Mouse (Mus musculus) limb, embryonic 11.5 days (tissue): ENCODE measurements at regions not wholly inside any gene's neighbourhood (a gene's known extent, or its start where the extent isn't known, plus 50 kb on each side); places are given as distances from the start of the nearest gene placed in this dataset.

Experiments
- ATAC-seq: fragments of 200-750 bp; cut with Nextera tagmentation; 2 replicates; pipeline ENCODE4 v1.8.0; 2017; ENCODE audit warnings: low read depth; ENCODE audit not compliant: insufficient number of reproducible peaks, low FRiP score, low TSS enrichment
- DNase-seq: peaks from one replicate; pipeline ENCODE4 v3.0.0-alpha.2; 2015; ENCODE audit warnings: low spot score
- H3K27ac ChIP-seq: fragments of 300-500 bp; sonication (generic); replicated peaks from 2 replicates; pipeline ENCODE4 v1.5.1; 2014; ENCODE audit warnings: low read depth, mild to moderate bottlenecking, low read length
- H3K27me3 ChIP-seq: fragments of 300-500 bp; sonication (generic); 2 replicates; pipeline ENCODE4 v1.6.1; 2014; ENCODE audit warnings: mild to moderate bottlenecking, low read length, mixed read lengths; ENCODE audit not compliant: control insufficient read depth, insufficient read depth
- H3K36me3 ChIP-seq: fragments of 300-500 bp; sonication (generic); 2 replicates; pipeline ENCODE4 v1.6.1; 2014; ENCODE audit warnings: mild to moderate bottlenecking, low read length, moderate library complexity, mixed read lengths; ENCODE audit not compliant: control insufficient read depth, insufficient read depth
- H3K4me1 ChIP-seq: fragments of 300-500 bp; sonication (generic); 2 replicates; pipeline ENCODE4 v1.6.1; 2014; ENCODE audit warnings: low read length, mixed read lengths; ENCODE audit not compliant: control insufficient read depth, insufficient read depth
- H3K4me2 ChIP-seq: fragments of 300-500 bp; sonication (generic); 2 replicates; pipeline ENCODE4 v1.6.1; 2014; ENCODE audit warnings: low read depth, mild to moderate bottlenecking, moderate library complexity; ENCODE audit not compliant: severe bottlenecking
- H3K4me3 ChIP-seq: fragments of 300-500 bp; sonication (generic); 2 replicates; pipeline ENCODE4 v1.5.1; 2014; ENCODE audit warnings: low read depth, low read length
- H3K9ac ChIP-seq: fragments of 300-500 bp; sonication (generic); 2 replicates; pipeline ENCODE4 v1.6.1; 2014; ENCODE audit warnings: mild to moderate bottlenecking, low read length
- H3K9me3 ChIP-seq: fragments of 300-500 bp; sonication (generic); 2 replicates; pipeline ENCODE4 v1.6.1; 2016; ENCODE audit warnings: low read length; ENCODE audit not compliant: control insufficient read depth
- WGBS: fragments of 180-500 bp; shearing (Covaris S2); extraction: QIAGEN DNeasy Blood & Tissue Kit; methylation state at CpG from one replicate; pipeline ENCODE4 v1.1.7; 2014; 5-methylcytosine and 5-hydroxymethylcytosine counted together

DNA sequence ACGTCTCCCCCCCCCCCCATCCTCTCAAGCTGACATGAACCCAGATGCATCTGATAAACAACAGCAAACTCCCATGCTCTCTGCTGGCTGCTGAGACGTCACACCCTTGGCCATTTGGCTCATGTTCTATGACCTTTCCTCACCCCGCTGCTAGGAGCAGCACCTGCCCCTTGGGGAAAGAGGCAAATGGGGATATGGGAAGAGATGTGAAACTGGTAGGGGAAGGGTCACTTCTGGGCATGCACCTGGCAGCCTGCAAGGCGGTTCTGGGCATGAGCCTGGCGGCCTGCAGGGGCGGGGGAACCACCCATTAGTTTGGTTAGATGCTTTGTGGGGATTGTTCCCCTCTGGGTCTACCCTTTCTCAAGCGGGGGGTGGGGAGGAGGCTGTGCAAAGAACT lies 187.9 kb upstream of the Zfp618 start:
- H3K4me1 ChIP-seq = peaks cover 3% of the 10 kb centered on the region; the same call in 1 of the 2 replicates
- H3K4me2 ChIP-seq = no peak overlapping the region
- ATAC-seq (no peak), DNase-seq (no peak)
- H3K27me3 ChIP-seq = 0 out of 2 replicates have a peak, but pooled peaks cover 3% of the 10 kb centered on the region
- WGBS = 54% methylated on average over 7 of the region's 7 CpGs
- H3K9me3 ChIP-seq = no peaks in the 10 kb centered on the region
- no peak overlapping the region for H3K4me3 ChIP-seq
- no peak overlapping the region for H3K27ac ChIP-seq
- no peak overlapping the region for H3K9ac ChIP-seq
- no peaks in the 10 kb centered on the region for H3K36me3 ChIP-seq

DNA sequence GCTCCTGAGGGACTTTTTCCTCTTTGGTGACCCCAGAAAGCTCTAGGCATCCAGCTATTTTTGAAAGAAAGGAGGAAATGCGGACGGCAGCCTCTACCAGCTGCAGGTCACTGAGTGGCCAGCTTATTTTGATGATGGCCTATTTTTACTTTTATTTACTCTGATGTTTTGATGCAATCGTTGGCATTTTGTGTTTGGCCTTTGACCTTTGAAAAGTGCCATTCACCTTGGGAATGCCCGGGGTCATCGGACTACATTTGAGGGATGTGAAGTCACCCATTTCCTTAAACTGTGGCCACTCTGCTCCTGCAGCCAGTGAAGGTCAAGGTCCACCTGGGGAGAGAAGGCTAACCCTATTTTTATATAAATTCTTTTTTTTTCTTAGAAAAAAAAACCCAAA lies 186.8 kb upstream of the Zfp618 start:
- ATAC-seq (no peak), DNase-seq (no peak)
- Histone ChIP-seq H3K27me3 (0 out of 2 replicates have a peak, but pooled peaks cover 3% of the 10 kb centered on the region), H3K4me1 (peaks cover 3% of the 10 kb centered on the region; the same call in 1 of the 2 replicates), H3K27ac (no peak overlapping the region), H3K9ac (no peak overlapping the region), H3K4me2 (no peak overlapping the region), H3K9me3 (no peaks in the 10 kb centered on the region), H3K4me3 (no peak overlapping the region), H3K36me3 (no peaks in the 10 kb centered on the region)
- 85% methylated on average over 5 of the region's 5 CpGs for WGBS

GRCm38 (mm10) chr4:62780409-62780808 lies 185.0 kb upstream of the Zfp618 start:
- DNase-seq (peak; percentile 98), ATAC-seq (peak; percentile 77; the same call in 1 of the 2 replicates)
- Histone ChIP-seq H3K27me3 (0 out of 2 replicates have a peak, but pooled peaks cover 3% of the 10 kb centered on the region), H3K4me3 (peak overlapping the region; percentile 21), H3K4me1 (peaks cover 3% of the 10 kb centered on the region; the same call in 1 of the 2 replicates), H3K27ac (no peak overlapping the region), H3K9ac (peak overlapping the region; percentile 5; the same call in 1 of the 2 replicates), H3K36me3 (no peaks in the 10 kb centered on the region), H3K4me2 (peak overlapping the region; percentile 56), H3K9me3 (no peaks in the 10 kb centered on the region)
- WGBS = 2% methylated on average over 15 of the region's 15 CpGs

DNA sequence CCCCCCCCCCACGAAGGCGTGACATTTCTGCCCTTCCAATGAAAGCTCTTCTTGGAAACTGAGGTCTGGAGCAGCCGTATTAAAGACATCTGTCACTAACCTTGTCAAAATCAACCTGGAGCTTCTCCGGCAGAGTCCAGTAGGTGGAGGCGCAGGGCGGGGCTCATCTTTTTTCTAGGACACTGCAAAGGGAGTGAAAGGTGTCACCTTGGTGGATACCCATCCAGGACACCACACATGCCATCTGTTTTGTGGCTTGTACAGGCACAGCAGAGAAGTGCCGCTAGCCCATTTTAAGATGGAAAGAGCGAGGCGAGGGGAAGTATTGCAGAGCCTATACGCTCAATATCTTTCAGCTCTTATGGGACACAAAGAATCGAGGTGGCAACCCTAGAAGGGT lies 184.5 kb upstream of the Zfp618 start:
- Histone ChIP-seq H3K27me3 (0 out of 2 replicates have a peak, but pooled peaks cover 3% of the 10 kb centered on the region), H3K4me3 (peak overlapping the region; percentile 21), H3K9ac (peak overlapping the region; percentile 5; the same call in 1 of the 2 replicates), H3K36me3 (no peaks in the 10 kb centered on the region), H3K4me2 (peak overlapping the region; percentile 56), H3K4me1 (peaks cover 3% of the 10 kb centered on the region; the same call in 1 of the 2 replicates), H3K9me3 (no peaks in the 10 kb centered on the region), H3K27ac (no peak overlapping the region)
- DNase-seq (no peak), ATAC-seq (no peak)
- 41% methylated on average over 10 of the region's 11 CpGs for WGBS

DNA sequence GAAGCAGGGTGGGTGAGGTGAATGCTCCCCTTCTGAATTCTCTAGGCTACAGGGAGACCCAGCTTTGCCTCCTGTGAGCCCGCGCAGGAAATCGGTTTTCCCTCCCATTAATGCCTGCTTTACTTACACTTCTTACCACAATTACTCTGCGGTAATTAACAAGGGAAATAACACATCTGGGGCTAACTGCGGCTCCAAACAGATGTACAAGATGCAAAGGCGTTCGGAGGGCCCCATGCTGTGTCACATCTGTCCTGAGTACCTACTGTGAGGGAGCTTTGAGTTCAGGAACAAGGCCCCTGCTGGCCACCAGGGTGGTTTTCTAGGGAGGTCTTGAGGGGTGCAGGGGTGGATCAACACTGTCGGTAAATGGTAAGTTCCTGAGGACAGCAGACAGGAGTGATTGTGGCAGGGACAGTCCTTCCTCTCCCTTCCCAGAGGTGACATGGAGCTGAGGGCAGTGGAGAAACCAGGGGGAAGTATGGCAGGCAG lies 184.0 kb upstream of the Zfp618 start:
- 8% methylated on average over 8 of the region's 8 CpGs for WGBS
- Histone ChIP-seq H3K9me3 (no peaks in the 10 kb centered on the region), H3K4me3 (no peak overlapping the region), H3K36me3 (no peaks in the 10 kb centered on the region), H3K9ac (no peak overlapping the region), H3K4me1 (peaks cover 3% of the 10 kb centered on the region; the same call in 1 of the 2 replicates), H3K27me3 (0 out of 2 replicates have a peak, but pooled peaks cover 3% of the 10 kb centered on the region), H3K4me2 (no peak overlapping the region; the same call in 1 of the 2 replicates), H3K27ac (no peak overlapping the region)
- DNase-seq (peak; percentile 32), ATAC-seq (no peak)

GRCm38 (mm10) chr4:62785711-62786110 lies 179.7 kb upstream of the Zfp618 start:
- Histone ChIP-seq H3K27me3 (0 out of 2 replicates have a peak, but pooled peaks cover 3% of the 10 kb centered on the region), H3K9ac (no peak overlapping the region), H3K4me3 (no peak overlapping the region), H3K4me1 (peaks cover 3% of the 10 kb centered on the region; the same call in 1 of the 2 replicates), H3K9me3 (no peaks in the 10 kb centered on the region), H3K36me3 (no peaks in the 10 kb centered on the region), H3K4me2 (no peak overlapping the region), H3K27ac (no peak overlapping the region)
- ATAC-seq (no peak), DNase-seq (no peak)
- WGBS = 95% methylated on average over 7 of the region's 7 CpGs

GRCm38 (mm10) chr4:62789696-62790095 lies 175.7 kb upstream of the Zfp618 start:
- WGBS = 77% methylated on average over 4 of the region's 4 CpGs
- no peaks in the 10 kb centered on the region for H3K27me3 ChIP-seq
- no peak overlapping the region for H3K4me2 ChIP-seq
- H3K27ac ChIP-seq = no peak overlapping the region
- H3K4me1 ChIP-seq = no peaks in the 10 kb centered on the region
- H3K9ac ChIP-seq = no peak overlapping the region
- no peaks in the 10 kb centered on the region for H3K9me3 ChIP-seq
- H3K36me3 ChIP-seq = no peaks in the 10 kb centered on the region
- DNase-seq (no peak), ATAC-seq (no peak)
- no peak overlapping the region for H3K4me3 ChIP-seq

DNA sequence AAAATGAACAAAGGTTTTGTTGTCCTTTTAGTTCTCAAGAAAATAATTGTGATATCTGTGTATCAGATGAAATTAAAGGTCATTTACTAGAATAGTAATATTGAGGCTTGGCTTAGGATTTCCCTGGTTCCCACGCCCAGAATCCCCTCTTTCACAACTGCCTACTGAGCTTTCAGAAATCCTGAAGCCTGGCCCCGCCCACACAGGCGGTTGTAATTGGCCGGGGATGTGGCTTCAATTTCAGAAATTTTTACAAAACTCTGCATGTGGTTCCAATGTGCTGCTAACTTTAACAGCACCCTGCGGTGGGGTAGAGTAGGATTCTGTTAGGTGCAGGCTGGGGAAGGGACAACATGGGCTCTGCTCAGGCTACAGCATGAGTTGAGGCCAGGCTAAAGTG lies 171.8 kb upstream of the Zfp618 start:
- no peak for DNase-seq
- no peaks in the 10 kb centered on the region for H3K4me1 ChIP-seq
- WGBS = 63% methylated on average over 5 of the region's 5 CpGs
- H3K9ac ChIP-seq = no peak overlapping the region
- H3K4me2 ChIP-seq = no peak overlapping the region
- ATAC-seq = no peak
- no peak overlapping the region for H3K4me3 ChIP-seq
- H3K27ac ChIP-seq = no peak overlapping the region
- no peaks in the 10 kb centered on the region for H3K36me3 ChIP-seq
- H3K27me3 ChIP-seq = no peaks in the 10 kb centered on the region
- no peaks in the 10 kb centered on the region for H3K9me3 ChIP-seq

GRCm38 (mm10) chr4:62795538-62795937 lies 169.8 kb upstream of the Zfp618 start:
- ATAC-seq = no peak
- Histone ChIP-seq H3K4me1 (no peaks in the 10 kb centered on the region), H3K4me3 (no peak overlapping the region), H3K9ac (no peak overlapping the region), H3K27me3 (no peaks in the 10 kb centered on the region), H3K27ac (no peak overlapping the region), H3K36me3 (no peaks in the 10 kb centered on the region), H3K9me3 (no peaks in the 10 kb centered on the region), H3K4me2 (no peak overlapping the region)
- 62% methylated on average over 10 of the region's 10 CpGs for WGBS
- DNase-seq = no peak
